Mouse (Mus musculus) embryo, embryonic 9.5 days (tissue): ENCODE data around the gene Bnc2.

Experiments used
- DNase-seq: peaks from one replicate; pipeline ENCODE4 v3.0.0-alpha.2; 2017; ENCODE audit errors: extremely low spot score

The Bnc2 gene

GRCm38 (mm10) chr4:84675171-84675973 lies at the start of gene Bnc2:
Gene Bnc2, minus strand, starts transcription at chr4:84675275.
- DNase-seq = peak; percentile 78

GRCm38 (mm10) chr4:84707961-84708360 lies 32.9 kb upstream of the Bnc2 start:
- DNase-seq = no peak

GRCm38 (mm10) chr4:84685521-84686366 lies 10.7 kb upstream of the Bnc2 start:
- no peak for DNase-seq

- DNase-seq = no peak
Measured at GRCm38 (mm10) chr4:84685009-84685408, 9.9 kb upstream of the Bnc2 start.

GRCm38 (mm10) chr4:84675974-84676315 lies 870 bp upstream of the Bnc2 start:
- DNase-seq = no peak

- DNase-seq = peak; percentile 33
Measured at GRCm38 (mm10) chr4:84674318-84675170, 531 bp downstream of the Bnc2 start.

- peak; percentile 39 for DNase-seq
Measured at GRCm38 (mm10) chr4:84673681-84674307, 1.3 kb downstream of the Bnc2 start.

- peak; percentile 36 for DNase-seq
Measured at GRCm38 (mm10) chr4:84672181-84672791, 2.8 kb downstream of the Bnc2 start.

- no peak for DNase-seq
Measured at GRCm38 (mm10) chr4:84670996-84671395, 4.1 kb downstream of the Bnc2 start.

GRCm38 (mm10) chr4:84669650-84670049 lies 5.4 kb downstream of the Bnc2 start:
- no peak for DNase-seq

- DNase-seq = no peak
Measured at GRCm38 (mm10) chr4:84668949-84669605, 6.0 kb downstream of the Bnc2 start.

GRCm38 (mm10) chr4:84668226-84668625 lies 6.8 kb downstream of the Bnc2 start:
- DNase-seq = no peak

GRCm38 (mm10) chr4:84662228-84663065 lies 12.6 kb downstream of the Bnc2 start:
- no peak for DNase-seq

- DNase-seq = no peak
Measured at GRCm38 (mm10) chr4:84661341-84661740, 13.7 kb downstream of the Bnc2 start.

- DNase-seq = no peak
Measured at GRCm38 (mm10) chr4:84651786-84652185, 23.3 kb downstream of the Bnc2 start.

GRCm38 (mm10) chr4:84646576-84646975 lies 28.5 kb downstream of the Bnc2 start:
- DNase-seq = no peak

GRCm38 (mm10) chr4:84639166-84639565 lies 35.9 kb downstream of the Bnc2 start:
- DNase-seq = no peak

- DNase-seq = peak; percentile 86
Measured at GRCm38 (mm10) chr4:84637641-84638040, 37.4 kb downstream of the Bnc2 start.

- peak; percentile 33 for DNase-seq
Measured at GRCm38 (mm10) chr4:84634751-84635150, 40.3 kb downstream of the Bnc2 start.

GRCm38 (mm10) chr4:84633991-84634390 lies 41.1 kb downstream of the Bnc2 start:
- peak; percentile 30 for DNase-seq
